Mouse (Mus musculus): ENCODE measurements at regions not wholly inside any gene's neighbourhood (a gene's known extent, or its start where the extent isn't known, plus 50 kb on each side); places are given as distances from the start of the nearest gene placed in this dataset.

DNA sequence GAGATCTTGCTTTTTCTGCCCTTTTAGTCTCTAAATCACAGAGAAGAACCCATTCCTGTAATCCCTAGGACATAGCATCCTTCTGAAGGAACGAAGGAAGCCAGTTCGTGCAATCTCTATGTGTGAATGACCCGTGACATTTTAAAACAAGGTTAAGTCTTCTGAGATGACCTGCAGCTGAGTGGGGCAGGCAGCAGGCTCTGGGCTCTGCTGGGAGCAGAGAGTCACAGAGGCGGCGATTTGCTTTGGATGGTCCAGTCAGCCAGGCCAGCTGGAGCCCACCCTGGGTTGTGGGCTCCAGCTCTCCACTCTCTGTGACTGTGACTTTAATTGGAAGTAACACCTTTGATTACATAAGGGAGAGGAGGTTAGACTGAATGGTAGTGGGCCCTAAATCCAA, 92.1 kb upstream of the Gm14444 start:
- no peaks in the 10 kb centered on the region for H3K4me1 ChIP-seq (ENCODE audit: control insufficient read depth, insufficient read depth, low read length)
- no peak overlapping the region for H3K4me3 ChIP-seq (ENCODE audit: insufficient read depth, low read length)
- H3K27ac ChIP-seq (ENCODE audit: insufficient read depth, low read depth, low read length), result no peak overlapping the region
- TF ChIP-seq CTCF (IDR thresholded peaks at IDR 0.05; ENCODE audit: low read depth, low read length), result no peak
- no peak for TF ChIP-seq POLR2A (IDR thresholded peaks at IDR 0.05; ENCODE audit: borderline replicate concordance, low read depth, low read length)

DNA sequence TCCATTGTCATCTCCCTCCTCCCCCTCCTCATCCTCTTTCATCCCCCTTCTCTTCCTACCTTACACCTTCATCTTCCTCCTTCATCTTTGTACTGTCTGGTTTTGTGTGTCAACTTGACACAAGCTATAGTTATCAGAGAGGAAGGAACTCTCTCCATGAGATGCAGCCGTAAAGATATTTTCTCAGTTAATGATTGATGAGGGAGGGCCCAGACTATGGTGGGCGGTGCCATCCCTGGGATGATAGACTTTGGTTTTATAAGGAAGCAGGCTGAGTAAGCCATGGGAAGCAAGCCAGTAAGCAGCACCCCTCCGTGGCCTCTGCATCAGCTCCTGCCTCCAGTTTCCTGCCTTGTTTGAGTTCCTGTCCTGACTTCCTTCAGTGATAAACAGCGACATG, 87.8 kb upstream of the Gm14444 start:
- no peak overlapping the region for H3K27ac ChIP-seq (ENCODE audit: insufficient read depth, low read depth, low read length)
- no peak for TF ChIP-seq POLR2A (IDR thresholded peaks at IDR 0.05; ENCODE audit: borderline replicate concordance, low read depth, low read length)
- no peak overlapping the region for H3K4me3 ChIP-seq (ENCODE audit: insufficient read depth, low read length)
- H3K4me1 ChIP-seq (ENCODE audit: control insufficient read depth, insufficient read depth, low read length), result no peaks in the 10 kb centered on the region

DNA sequence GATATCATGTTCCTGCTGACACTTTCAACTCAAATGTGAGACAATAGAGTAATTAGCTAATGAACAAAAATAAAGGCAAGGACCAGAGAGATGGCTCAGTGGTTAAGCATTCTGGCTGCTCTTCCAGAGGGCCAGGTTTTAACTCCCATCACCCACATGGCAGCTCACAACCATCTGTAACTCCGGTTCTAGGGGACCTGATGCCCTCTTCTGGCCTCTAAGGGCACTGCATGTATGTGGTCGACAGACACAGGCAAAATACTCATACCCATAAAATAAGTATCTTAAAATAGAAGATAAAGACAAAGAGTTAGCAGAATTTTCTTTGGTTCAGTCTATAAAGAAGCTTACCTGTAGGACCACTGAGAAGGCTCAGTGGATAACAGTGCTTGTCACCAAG, 80.3 kb upstream of the Gm14444 start:
- H3K4me3 ChIP-seq (ENCODE audit: insufficient read depth, low read length), result no peak overlapping the region
- H3K4me1 ChIP-seq (ENCODE audit: control insufficient read depth, insufficient read depth, low read length), result no peaks in the 10 kb centered on the region
- no peak overlapping the region for H3K27ac ChIP-seq (ENCODE audit: insufficient read depth, low read depth, low read length)
- no peak for TF ChIP-seq CTCF (IDR thresholded peaks at IDR 0.05; ENCODE audit: low read depth, low read length)
- TF ChIP-seq POLR2A (IDR thresholded peaks at IDR 0.05; ENCODE audit: borderline replicate concordance, low read depth, low read length), result no peak

DNA sequence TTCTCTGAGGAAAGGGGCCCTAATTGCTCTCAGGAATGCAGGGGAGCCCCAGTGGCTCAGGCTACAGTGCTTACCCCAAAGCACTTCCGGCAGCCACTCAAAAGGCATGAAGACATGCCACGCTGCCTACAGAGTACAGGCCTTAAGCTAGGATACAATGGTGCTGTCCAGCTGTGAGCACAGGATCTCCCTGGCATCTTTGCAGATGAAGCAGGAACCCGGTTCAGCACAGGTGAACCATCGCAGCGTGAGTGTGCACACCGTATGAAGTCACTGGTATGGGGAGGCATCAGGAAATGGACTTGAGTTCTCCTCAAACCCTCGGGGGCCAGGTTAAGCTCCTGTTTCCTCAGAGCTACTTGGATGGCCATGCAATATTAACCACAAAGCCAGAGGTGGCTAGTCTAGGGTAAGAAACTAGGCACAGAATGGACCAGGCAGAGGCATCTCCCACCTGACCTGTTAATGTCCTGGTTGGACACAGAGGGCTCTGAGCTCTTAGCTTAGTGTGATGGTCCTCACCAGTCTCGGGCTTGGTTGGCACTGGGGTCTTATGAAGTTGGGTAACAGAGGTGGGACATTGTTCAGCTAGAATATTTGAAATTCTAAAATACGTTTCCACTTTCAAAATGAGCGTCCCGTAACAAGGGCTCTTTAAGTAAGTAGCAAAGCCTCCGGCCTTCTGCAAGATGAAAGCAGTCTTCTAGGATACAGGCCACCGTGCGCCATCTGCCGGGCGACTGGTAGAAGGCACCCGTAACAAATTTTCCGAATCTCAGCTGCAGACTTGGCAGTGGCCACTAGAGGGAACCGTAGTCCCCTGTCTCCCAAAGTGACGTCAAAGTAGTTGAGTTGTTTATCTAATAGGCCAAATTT, 77.7 kb upstream of the Gm14444 start:
- no peaks in the 10 kb centered on the region for H3K4me1 ChIP-seq (ENCODE audit: control insufficient read depth, insufficient read depth, low read length)

DNA sequence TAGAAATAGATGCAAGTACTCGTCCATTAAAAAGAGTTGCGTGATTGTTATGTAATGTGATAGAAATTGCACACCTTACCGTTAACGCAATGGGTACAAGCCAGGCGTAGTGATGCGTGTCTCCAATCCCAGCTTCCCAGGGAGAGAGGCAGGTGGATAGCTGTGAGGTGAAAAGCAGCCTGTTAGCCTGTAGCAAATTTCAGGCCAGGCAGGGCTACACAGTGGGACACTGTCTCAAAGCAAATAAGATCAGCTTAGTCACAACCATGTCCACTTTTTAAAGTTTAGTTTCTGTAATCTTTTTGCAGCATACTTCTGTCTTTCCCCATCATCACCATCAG, 77.1 kb upstream of the Gm14444 start:
- Histone ChIP-seq H3K4me3 (ENCODE audit: insufficient read depth, low read length) (no peak overlapping the region), H3K4me1 (ENCODE audit: control insufficient read depth, insufficient read depth, low read length) (no peaks in the 10 kb centered on the region), H3K27ac (ENCODE audit: insufficient read depth, low read depth, low read length) (no peak overlapping the region)
- no peak; the same call in 1 of the 2 replicates for TF ChIP-seq CTCF (IDR thresholded peaks at IDR 0.05; ENCODE audit: low read depth, low read length)
- TF ChIP-seq POLR2A (IDR thresholded peaks at IDR 0.05; ENCODE audit: borderline replicate concordance, low read depth, low read length), result no peak

More for the DNA sequence above, 77.7 kb upstream of the Gm14444 start:
- Histone ChIP-seq H3K4me3 (ENCODE audit: insufficient read depth, low read length) (no peak overlapping the region), H3K27ac (ENCODE audit: insufficient read depth, low read depth, low read length) (no peak overlapping the region)
- TF ChIP-seq POLR2A (IDR thresholded peaks at IDR 0.05; ENCODE audit: borderline replicate concordance, low read depth, low read length), result no peak
- TF ChIP-seq CTCF (IDR thresholded peaks at IDR 0.05; ENCODE audit: low read depth, low read length), result peak; percentile 95

DNA sequence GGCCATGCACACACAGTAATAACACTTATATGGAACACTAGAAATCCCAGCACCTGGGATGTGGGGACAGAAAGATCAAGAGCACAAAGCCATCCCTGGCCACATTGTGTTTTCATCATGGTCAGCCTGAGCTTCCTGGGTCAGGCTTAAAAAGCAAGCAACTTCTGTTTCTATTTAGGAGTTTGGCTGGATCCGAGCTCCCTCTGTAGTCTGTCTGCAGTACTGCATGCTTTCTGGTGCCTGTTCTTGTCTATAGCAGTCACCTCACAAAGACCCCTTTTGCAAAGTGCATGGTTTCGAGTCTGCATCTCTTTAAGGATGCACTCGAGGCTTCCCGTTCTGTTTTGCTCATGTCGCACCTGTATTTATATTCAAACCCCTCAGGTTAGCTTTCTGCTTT, 73.4 kb upstream of the Gm14444 start:
- H3K27ac ChIP-seq (ENCODE audit: insufficient read depth, low read depth, low read length), result no peak overlapping the region
- no peaks in the 10 kb centered on the region for H3K4me1 ChIP-seq (ENCODE audit: control insufficient read depth, insufficient read depth, low read length)
- no peak for TF ChIP-seq POLR2A (IDR thresholded peaks at IDR 0.05; ENCODE audit: borderline replicate concordance, low read depth, low read length)
- no peak for TF ChIP-seq CTCF (IDR thresholded peaks at IDR 0.05; ENCODE audit: low read depth, low read length)
- H3K4me3 ChIP-seq (ENCODE audit: insufficient read depth, low read length), result no peak overlapping the region

DNA sequence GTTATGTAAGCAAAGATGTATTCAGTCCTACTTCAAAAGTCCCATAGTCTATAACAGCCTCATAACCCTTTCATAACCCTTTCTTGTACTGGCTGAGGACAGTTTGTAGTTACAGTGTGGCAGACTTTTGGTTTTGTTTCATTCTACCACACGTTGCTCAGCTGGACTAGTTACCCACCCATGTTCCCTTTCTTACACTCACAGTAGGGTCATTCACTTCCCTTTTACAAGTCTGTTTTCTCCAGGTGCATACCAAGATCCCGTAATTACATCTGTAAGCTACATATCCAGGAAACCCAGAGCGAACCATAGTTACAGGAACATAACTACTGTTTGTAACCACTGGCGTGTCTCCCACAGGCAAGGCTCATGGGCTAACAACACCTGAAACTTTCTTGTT, 72.1 kb upstream of the Gm14444 start:
- Histone ChIP-seq H3K4me3 (ENCODE audit: insufficient read depth, low read length) (no peak overlapping the region), H3K4me1 (ENCODE audit: control insufficient read depth, insufficient read depth, low read length) (no peaks in the 10 kb centered on the region), H3K27ac (ENCODE audit: insufficient read depth, low read depth, low read length) (no peak overlapping the region)
- TF ChIP-seq POLR2A (IDR thresholded peaks at IDR 0.05; ENCODE audit: borderline replicate concordance, low read depth, low read length) (no peak), CTCF (IDR thresholded peaks at IDR 0.05; ENCODE audit: low read depth, low read length) (no peak)

DNA sequence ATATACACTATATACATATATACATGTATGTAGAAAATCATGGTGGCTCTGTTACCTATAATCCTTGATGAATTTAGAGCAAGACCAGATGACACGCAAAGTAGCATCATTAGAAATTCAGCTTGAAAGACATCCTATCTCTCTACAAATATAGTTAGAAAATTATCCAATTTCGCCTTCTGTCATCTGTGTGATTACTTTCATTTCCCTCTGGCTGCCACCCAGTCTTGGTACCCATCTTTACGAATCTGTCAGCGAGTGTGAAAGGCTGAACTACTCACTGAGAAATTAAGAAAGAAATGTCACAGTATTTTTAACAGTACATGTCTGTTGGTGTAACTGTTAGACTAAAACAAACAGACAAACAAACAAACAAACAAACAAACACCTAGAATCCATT, 67.8 kb upstream of the Gm14444 start:
- no peak overlapping the region for H3K4me3 ChIP-seq (ENCODE audit: insufficient read depth, low read length)
- no peak for TF ChIP-seq POLR2A (IDR thresholded peaks at IDR 0.05; ENCODE audit: borderline replicate concordance, low read depth, low read length)
- TF ChIP-seq CTCF (IDR thresholded peaks at IDR 0.05; ENCODE audit: low read depth, low read length), result no peak
- no peak overlapping the region for H3K27ac ChIP-seq (ENCODE audit: insufficient read depth, low read depth, low read length)
- H3K4me1 ChIP-seq (ENCODE audit: control insufficient read depth, insufficient read depth, low read length), result no peaks in the 10 kb centered on the region

DNA sequence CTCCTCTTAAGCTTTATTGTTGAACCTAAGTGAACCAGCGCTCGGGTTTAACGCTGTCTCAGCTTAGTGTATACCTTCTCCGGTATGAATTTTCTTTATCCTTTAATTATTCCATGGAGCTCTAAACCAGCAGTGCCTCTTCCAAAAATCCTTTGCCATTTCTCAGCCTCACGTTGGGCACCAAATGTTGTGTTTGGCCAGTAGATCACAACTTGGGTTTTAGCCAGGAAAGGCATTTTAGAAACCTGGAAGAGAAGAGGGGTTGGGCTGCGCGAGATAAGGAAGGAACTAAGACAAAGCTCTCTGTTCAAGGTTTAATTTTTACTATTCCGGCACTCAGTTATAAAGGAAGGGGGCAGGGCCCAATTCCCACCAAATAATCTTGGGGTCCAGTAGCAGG, 61.9 kb upstream of the Gm14444 start:
- Histone ChIP-seq H3K4me1 (ENCODE audit: control insufficient read depth, insufficient read depth, low read length) (no peaks in the 10 kb centered on the region), H3K4me3 (ENCODE audit: insufficient read depth, low read length) (no peak overlapping the region), H3K27ac (ENCODE audit: insufficient read depth, low read depth, low read length) (no peak overlapping the region)
- TF ChIP-seq POLR2A (IDR thresholded peaks at IDR 0.05; ENCODE audit: borderline replicate concordance, low read depth, low read length), result no peak
- no peak for TF ChIP-seq CTCF (IDR thresholded peaks at IDR 0.05; ENCODE audit: low read depth, low read length)

All from bone marrow macrophage, adult 2 months (primary cell).